Mouse (Mus musculus): Measurements from ENCODE around the gene Ddx39b. TPM values are rescaled to one million over a fixed set of nuclear protein-coding genes. Genes with fewer than 3 reads are reported as not detected.

Gene Ddx39b
- polyA plus RNA-seq, 1 experiment = 284 TPM

- H3K4me1 ChIP-seq (ENCODE audit: control insufficient read depth, insufficient read depth, insufficient read length) = peaks cover 4% of the 10 kb centered on the region; the same call in 1 of the 2 replicates
- TF ChIP-seq POLR2A (IDR thresholded peaks at IDR 0.05; ENCODE audit: low read depth, low read length) (no peak), CTCF (IDR thresholded peaks at IDR 0.05; ENCODE audit: extremely low read depth, insufficient read depth, insufficient read length, insufficient replicate concordance) (no peak)
- 87% methylated on average over 7 of the region's 7 CpGs for WGBS
- H3K27ac ChIP-seq (ENCODE audit: insufficient read depth, low read length) = no peak overlapping the region
- no peaks in the 10 kb centered on the region for H3K27me3 ChIP-seq (ENCODE audit: control insufficient read depth, insufficient read depth, low read length)
- H3K36me3 ChIP-seq (ENCODE audit: control insufficient read depth, insufficient read depth, low read length) = peaks cover 64% of the 10 kb centered on the region
- no peak overlapping the region for H3K4me3 ChIP-seq (ENCODE audit: extremely low read depth, insufficient read depth, insufficient read length)
- no peak for DNase-seq (ENCODE audit: low read depth in 1 of 2, low spot score in 2 of 2)
These were observed 5.6 kb downstream of the Ddx39b start for GRCm38 (mm10) chr17:35247144-35247543.

- DNase-seq (ENCODE audit: low read depth in 1 of 2, low spot score in 2 of 2) = no peak
- no peak overlapping the region for H3K27ac ChIP-seq (ENCODE audit: insufficient read depth, low read length)
- WGBS = 88% methylated on average over 14 of the region's 14 CpGs
- no peaks in the 10 kb centered on the region for H3K27me3 ChIP-seq (ENCODE audit: control insufficient read depth, insufficient read depth, low read length)
- peaks cover 76% of the 10 kb centered on the region for H3K36me3 ChIP-seq (ENCODE audit: control insufficient read depth, insufficient read depth, low read length)
- no peak overlapping the region for H3K4me3 ChIP-seq (ENCODE audit: extremely low read depth, insufficient read depth, insufficient read length)
- TF ChIP-seq CTCF (IDR thresholded peaks at IDR 0.05; ENCODE audit: extremely low read depth, insufficient read depth, insufficient read length, insufficient replicate concordance) = no peak
- no peak for TF ChIP-seq POLR2A (IDR thresholded peaks at IDR 0.05; ENCODE audit: low read depth, low read length)
- H3K4me1 ChIP-seq (ENCODE audit: control insufficient read depth, insufficient read depth, insufficient read length) = no peaks in the 10 kb centered on the region; the same call in 1 of the 2 replicates
These were observed 7.4 kb downstream of the Ddx39b start for GRCm38 (mm10) chr17:35248986-35249385.

GRCm38 (mm10) chr17:35249451-35250197 lies 8.1 kb downstream of the Ddx39b start:
- Histone ChIP-seq H3K36me3 (ENCODE audit: control insufficient read depth, insufficient read depth, low read length) (peaks cover 73% of the 10 kb centered on the region), H3K27ac (ENCODE audit: insufficient read depth, low read length) (no peak overlapping the region), H3K4me1 (ENCODE audit: control insufficient read depth, insufficient read depth, insufficient read length) (no peaks in the 10 kb centered on the region; the same call in 1 of the 2 replicates), H3K4me3 (ENCODE audit: extremely low read depth, insufficient read depth, insufficient read length) (no peak overlapping the region), H3K27me3 (ENCODE audit: control insufficient read depth, insufficient read depth, low read length) (no peaks in the 10 kb centered on the region)
- no peak for DNase-seq (ENCODE audit: low read depth in 1 of 2, low spot score in 2 of 2)
- TF ChIP-seq CTCF (IDR thresholded peaks at IDR 0.05; ENCODE audit: extremely low read depth, insufficient read depth, insufficient read length, insufficient replicate concordance) = no peak
- no peak for TF ChIP-seq POLR2A (IDR thresholded peaks at IDR 0.05; ENCODE audit: low read depth, low read length)
- WGBS = 85% methylated on average over 19 of the region's 19 CpGs

GRCm38 (mm10) chr17:35250348-35251120 lies 9.0 kb downstream of the Ddx39b start:
- Histone ChIP-seq H3K4me1 (ENCODE audit: control insufficient read depth, insufficient read depth, insufficient read length) (no peaks in the 10 kb centered on the region; the same call in 1 of the 2 replicates), H3K4me3 (ENCODE audit: extremely low read depth, insufficient read depth, insufficient read length) (no peak overlapping the region), H3K27ac (ENCODE audit: insufficient read depth, low read length) (no peak overlapping the region), H3K36me3 (ENCODE audit: control insufficient read depth, insufficient read depth, low read length) (peaks cover 65% of the 10 kb centered on the region), H3K27me3 (ENCODE audit: control insufficient read depth, insufficient read depth, low read length) (no peaks in the 10 kb centered on the region)
- TF ChIP-seq POLR2A (IDR thresholded peaks at IDR 0.05; ENCODE audit: low read depth, low read length) = no peak
- no peak for TF ChIP-seq CTCF (IDR thresholded peaks at IDR 0.05; ENCODE audit: extremely low read depth, insufficient read depth, insufficient read length, insufficient replicate concordance)
- DNase-seq (ENCODE audit: low read depth in 1 of 2, low spot score in 2 of 2) = no peak
- 97% methylated on average over 3 of the region's 3 CpGs for WGBS

- DNase-seq (ENCODE audit: low read depth in 1 of 2, low spot score in 2 of 2) = no peak
- 91% methylated on average over 15 of the region's 15 CpGs for WGBS
- Histone ChIP-seq H3K27ac (ENCODE audit: insufficient read depth, low read length) (no peak overlapping the region), H3K36me3 (ENCODE audit: control insufficient read depth, insufficient read depth, low read length) (peaks cover 63% of the 10 kb centered on the region), H3K4me3 (ENCODE audit: extremely low read depth, insufficient read depth, insufficient read length) (no peak overlapping the region), H3K27me3 (ENCODE audit: control insufficient read depth, insufficient read depth, low read length) (no peaks in the 10 kb centered on the region), H3K4me1 (ENCODE audit: control insufficient read depth, insufficient read depth, insufficient read length) (no peaks in the 10 kb centered on the region)
- TF ChIP-seq POLR2A (IDR thresholded peaks at IDR 0.05; ENCODE audit: low read depth, low read length) = no peak
- TF ChIP-seq CTCF (IDR thresholded peaks at IDR 0.05; ENCODE audit: extremely low read depth, insufficient read depth, insufficient read length, insufficient replicate concordance) = no peak
These were observed 9.7 kb downstream of the Ddx39b start for GRCm38 (mm10) chr17:35251162-35251719.

GRCm38 (mm10) chr17:35251981-35252380 lies 10.4 kb downstream of the Ddx39b start:
- 86% methylated on average over 5 of the region's 5 CpGs for WGBS
- DNase-seq (ENCODE audit: low read depth in 1 of 2, low spot score in 2 of 2) = no peak
- Histone ChIP-seq H3K36me3 (ENCODE audit: control insufficient read depth, insufficient read depth, low read length) (peaks cover 56% of the 10 kb centered on the region), H3K4me1 (ENCODE audit: control insufficient read depth, insufficient read depth, insufficient read length) (no peaks in the 10 kb centered on the region), H3K27me3 (ENCODE audit: control insufficient read depth, insufficient read depth, low read length) (no peaks in the 10 kb centered on the region), H3K27ac (ENCODE audit: insufficient read depth, low read length) (no peak overlapping the region), H3K4me3 (ENCODE audit: extremely low read depth, insufficient read depth, insufficient read length) (no peak overlapping the region)
- TF ChIP-seq POLR2A (IDR thresholded peaks at IDR 0.05; ENCODE audit: low read depth, low read length) = no peak
- no peak for TF ChIP-seq CTCF (IDR thresholded peaks at IDR 0.05; ENCODE audit: extremely low read depth, insufficient read depth, insufficient read length, insufficient replicate concordance)

Data from spleen, adult 2 months (tissue).